Mouse (Mus musculus) forebrain, embryonic 15.5 days (tissue): ENCODE results near the gene Col23a1. TPM values are rescaled to one million over a fixed set of nuclear protein-coding genes. Genes with fewer than 3 reads are reported as not detected.
A peak's percentile ranks its signal among the peaks of the same experiment; 100 is the strongest.
"Not testable (repeated sequence)": the region's sequence is repeated elsewhere in the genome, so short reads cannot be mapped to it uniquely, and the experiment has no call there.

Experiments used
- ATAC-seq: fragments of 200-750 bp; cut with Nextera tagmentation; replicated peaks from 2 replicates; pipeline ENCODE4 v1.8.0; 2017; ENCODE audit warnings: mild to moderate bottlenecking, moderate TSS enrichment, moderate library complexity
- H3K27ac ChIP-seq: fragments of 300-500 bp; sonication (generic); replicated peaks from 2 replicates; pipeline ENCODE4 v1.5.1; 2015; ENCODE audit warnings: mild to moderate bottlenecking, inconsistent platforms
- H3K27me3 ChIP-seq: fragments of 300-500 bp; sonication (generic); 2 replicates; pipeline ENCODE4 v1.6.1; 2015; ENCODE audit warnings: inconsistent platforms
- H3K36me3 ChIP-seq: fragments of 300-500 bp; sonication (generic); 2 replicates; pipeline ENCODE4 v1.6.1; 2015; ENCODE audit warnings: mild to moderate bottlenecking, inconsistent platforms
- H3K4me1 ChIP-seq: fragments of 300-500 bp; sonication (generic); 2 replicates; pipeline ENCODE4 v1.6.1; 2015; ENCODE audit warnings: inconsistent platforms
- H3K4me2 ChIP-seq: fragments of 300-500 bp; sonication (generic); replicated peaks from 2 replicates; pipeline ENCODE4 v1.6.1; 2015; ENCODE audit warnings: mild to moderate bottlenecking, inconsistent platforms
- H3K4me3 ChIP-seq: fragments of 300-500 bp; sonication (generic); 2 replicates; pipeline ENCODE4 v1.5.1; 2015; ENCODE audit warnings: mild to moderate bottlenecking, inconsistent platforms
- H3K9ac ChIP-seq: fragments of 300-500 bp; sonication (generic); replicated peaks from 2 replicates; pipeline ENCODE4 v1.6.1; 2015; ENCODE audit warnings: mild to moderate bottlenecking, inconsistent platforms
- H3K9me3 ChIP-seq: fragments of 300-500 bp; sonication (generic); 2 replicates; pipeline ENCODE4 v1.6.1; 2016; ENCODE audit warnings: inconsistent platforms
- WGBS: fragments of 180-500 bp; shearing (Covaris S2); methylation state at CpG from one replicate; pipeline ENCODE4 v1.1.7; 2015; ENCODE audit warnings: mixed read lengths; 5-methylcytosine and 5-hydroxymethylcytosine counted together
- polyA plus RNA-seq: library from polyadenylated mRNA; unstranded; fragments of >200 nt; fragmentation: Nextera tagmentation; extraction: Ambion mirVana; gene quantifications from 2 replicates; pipeline ENCODE4 v1.2.1, GENCODE M21; 2015

Col23a1 gene
- polyA plus RNA-seq, 1 experiment from 2014 or later = 4.1 TPM

DNA sequence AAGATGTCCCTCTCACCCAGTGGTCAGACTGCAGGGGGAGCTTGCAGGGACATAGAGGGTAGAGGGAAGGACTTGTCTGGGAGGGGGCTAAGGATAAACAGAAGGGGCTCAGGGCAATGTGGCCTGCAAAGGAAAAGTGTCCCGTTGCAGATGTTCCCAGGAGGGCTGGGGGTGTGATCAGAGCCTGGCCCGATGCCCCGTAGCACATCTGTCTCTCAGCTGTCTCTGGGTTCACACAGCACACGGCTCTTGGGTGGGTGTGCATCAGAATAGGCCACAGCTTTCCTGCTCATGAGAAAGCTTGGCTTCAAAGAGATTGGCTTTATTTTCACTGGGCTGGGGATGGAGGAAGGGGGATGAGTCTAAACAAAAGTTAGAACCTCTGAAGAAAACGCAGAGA lies 62.1 kb downstream of the Col23a1 start:
- no peaks in the 10 kb centered on the region for H3K27me3 ChIP-seq
- H3K36me3 ChIP-seq = no peaks in the 10 kb centered on the region
- H3K4me1 ChIP-seq = no peaks in the 10 kb centered on the region
- H3K4me3 ChIP-seq = no peak overlapping the region
- 72% methylated on average over 5 of the region's 5 CpGs for WGBS
- no peak for ATAC-seq
- H3K27ac ChIP-seq = no peak overlapping the region
- no peak overlapping the region for H3K4me2 ChIP-seq
- no peaks in the 10 kb centered on the region for H3K9me3 ChIP-seq
- H3K9ac ChIP-seq = no peak overlapping the region

DNA sequence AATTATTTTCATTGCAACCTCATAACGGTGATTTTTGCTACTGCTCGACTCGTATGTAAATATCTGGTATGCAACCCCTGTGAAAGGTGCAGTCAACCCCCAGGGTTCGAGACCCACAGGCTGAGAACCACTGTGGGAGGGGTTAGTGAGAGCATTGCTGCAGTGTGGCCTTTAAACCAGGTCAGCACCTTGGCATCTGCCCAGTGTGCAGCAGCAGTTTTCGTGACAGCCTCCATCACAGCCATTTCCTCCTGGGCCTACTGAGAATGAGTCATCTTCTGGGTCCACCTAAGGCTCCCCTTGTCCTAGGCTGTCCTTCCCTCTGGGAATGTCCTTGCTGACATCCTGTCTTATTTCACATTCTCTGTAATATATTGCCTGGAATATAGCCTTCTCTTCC lies 64.0 kb downstream of the Col23a1 start:
- no peak overlapping the region for H3K4me3 ChIP-seq
- no peak overlapping the region for H3K4me2 ChIP-seq
- no peak overlapping the region for H3K9ac ChIP-seq
- no peaks in the 10 kb centered on the region for H3K4me1 ChIP-seq
- H3K27ac ChIP-seq = no peak overlapping the region
- ATAC-seq = no peak
- H3K27me3 ChIP-seq = no peaks in the 10 kb centered on the region
- H3K36me3 ChIP-seq = no peaks in the 10 kb centered on the region
- no peaks in the 10 kb centered on the region for H3K9me3 ChIP-seq
- WGBS = 78% methylated on average over 5 of the region's 5 CpGs

DNA sequence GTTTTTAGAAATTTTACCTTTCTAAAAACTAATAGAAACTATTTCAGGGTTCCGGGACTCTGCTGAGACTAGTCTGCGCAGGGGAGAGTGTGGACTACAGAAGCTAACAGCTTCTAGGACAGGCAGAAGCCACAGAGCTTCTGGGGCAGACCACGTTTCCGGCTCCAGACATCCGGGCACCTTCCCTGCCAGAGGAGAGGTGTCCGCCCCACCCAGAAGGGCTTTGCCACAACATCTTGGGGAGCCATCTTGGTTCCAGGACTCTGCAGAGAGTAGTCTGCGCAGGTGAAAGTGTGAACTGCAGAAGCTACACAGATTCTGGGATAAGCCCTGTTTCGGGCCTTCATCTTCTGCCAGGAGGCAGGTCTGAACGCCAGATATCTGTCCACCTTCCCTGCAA lies 69.3 kb downstream of the Col23a1 start:
- 93% methylated on average over 9 of the region's 9 CpGs for WGBS
- H3K27me3 ChIP-seq, H3K36me3 ChIP-seq, H3K9ac ChIP-seq, H3K9me3 ChIP-seq, H3K4me2 ChIP-seq, H3K4me1 ChIP-seq, ATAC-seq, H3K27ac ChIP-seq, H3K4me3 ChIP-seq: not testable (repeated sequence)

DNA sequence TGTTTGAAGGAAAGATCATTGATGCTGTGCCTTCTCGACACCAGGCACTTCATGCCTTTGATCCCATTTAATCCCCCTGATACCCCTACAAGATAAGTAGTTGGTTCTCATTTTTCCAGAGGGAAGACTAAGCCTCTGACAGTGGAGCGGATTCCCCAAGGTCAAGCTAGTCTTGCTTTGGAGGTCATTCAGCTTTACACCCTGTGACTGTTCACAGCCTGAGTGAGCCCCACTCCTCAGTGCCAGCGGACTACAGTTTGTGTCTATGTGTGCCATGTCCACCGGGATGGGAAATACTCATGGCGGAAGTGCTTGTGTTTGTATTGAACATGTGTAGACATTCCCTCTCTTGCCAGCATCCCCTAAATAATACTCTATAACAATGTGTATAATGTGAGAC lies 74.6 kb downstream of the Col23a1 start:
- no peaks in the 10 kb centered on the region for H3K36me3 ChIP-seq
- no peak overlapping the region for H3K9ac ChIP-seq
- H3K27me3 ChIP-seq = no peaks in the 10 kb centered on the region
- H3K9me3 ChIP-seq = no peaks in the 10 kb centered on the region
- H3K4me2 ChIP-seq = no peak overlapping the region
- H3K4me3 ChIP-seq = no peak overlapping the region
- no peak overlapping the region for H3K27ac ChIP-seq
- 86% methylated on average over 5 of the region's 5 CpGs for WGBS
- no peaks in the 10 kb centered on the region for H3K4me1 ChIP-seq
- no peak for ATAC-seq

DNA sequence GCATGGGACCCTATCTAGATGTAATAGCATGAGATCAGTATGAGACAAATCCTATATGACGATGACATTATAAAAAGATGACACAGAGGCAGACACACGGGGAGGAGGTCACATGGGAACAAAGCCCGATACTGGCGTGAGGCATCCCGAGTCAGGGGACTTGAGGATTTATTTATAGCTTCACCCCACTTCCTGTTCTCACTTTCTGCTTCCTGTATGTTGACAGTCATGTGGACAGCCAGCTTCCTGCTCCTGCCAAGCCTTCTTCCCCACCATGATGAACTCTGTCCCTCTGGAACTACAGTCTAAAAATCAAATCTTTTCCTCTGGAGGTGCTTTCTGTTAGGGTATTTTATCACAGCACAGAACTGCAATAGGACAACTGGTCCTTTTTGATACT lies 77.6 kb downstream of the Col23a1 start:
- Histone ChIP-seq H3K27ac (no peak overlapping the region), H3K9ac (no peak overlapping the region), H3K4me2 (no peak overlapping the region), H3K4me3 (no peak overlapping the region), H3K4me1 (no peaks in the 10 kb centered on the region), H3K9me3 (no peaks in the 10 kb centered on the region), H3K27me3 (no peaks in the 10 kb centered on the region), H3K36me3 (no peaks in the 10 kb centered on the region)
- ATAC-seq = no peak
- 90% methylated on average over 5 of the region's 5 CpGs for WGBS

DNA sequence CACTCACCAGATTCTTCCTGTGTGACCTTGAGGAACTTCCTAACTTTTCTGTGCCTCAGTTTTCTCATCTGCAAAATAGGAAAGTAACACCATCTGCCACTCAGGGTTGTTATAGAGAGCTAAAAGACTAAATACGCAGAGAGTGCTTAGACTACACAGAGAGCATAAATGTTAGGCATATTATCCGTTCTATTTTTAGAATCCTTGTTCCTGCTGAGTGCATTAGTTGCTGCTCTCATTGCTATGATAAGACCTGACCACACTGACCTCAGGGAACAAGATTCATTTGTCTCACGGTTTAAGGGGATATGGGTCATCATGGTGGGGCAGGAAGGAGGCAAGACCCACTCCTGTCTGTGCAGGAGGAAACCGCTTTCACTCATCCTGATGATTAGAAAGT lies 80.6 kb downstream of the Col23a1 start:
- 80% methylated on average over 4 of the region's 4 CpGs for WGBS
- Histone ChIP-seq H3K9ac (no peak overlapping the region), H3K4me2 (no peak overlapping the region), H3K36me3 (no peaks in the 10 kb centered on the region), H3K4me3 (no peak overlapping the region), H3K27ac (no peak overlapping the region), H3K27me3 (no peaks in the 10 kb centered on the region), H3K4me1 (no peaks in the 10 kb centered on the region), H3K9me3 (no peaks in the 10 kb centered on the region)
- no peak for ATAC-seq

DNA sequence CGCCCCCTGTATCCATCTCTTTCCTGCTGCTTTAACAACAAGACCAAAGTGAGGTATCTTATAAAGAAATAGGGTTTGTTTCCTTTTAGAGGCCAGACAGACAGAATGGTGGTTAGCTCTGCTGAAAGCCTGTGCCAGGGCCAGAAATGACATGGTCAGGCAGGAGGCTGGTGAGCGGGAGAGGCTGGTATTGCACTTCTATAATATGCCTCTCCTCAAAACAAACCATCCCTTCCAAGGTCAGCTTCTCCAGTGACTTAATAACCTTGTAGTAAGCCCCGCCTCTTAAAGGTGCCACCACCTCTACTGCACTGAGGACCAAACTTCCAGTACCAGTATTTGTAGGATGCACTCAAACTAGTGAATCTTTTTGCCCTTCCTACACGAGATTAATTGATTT lies 81.6 kb downstream of the Col23a1 start:
- Histone ChIP-seq H3K36me3 (no peaks in the 10 kb centered on the region), H3K27ac (no peak overlapping the region), H3K4me1 (no peaks in the 10 kb centered on the region), H3K9me3 (no peaks in the 10 kb centered on the region), H3K4me3 (no peak overlapping the region), H3K4me2 (no peak overlapping the region), H3K27me3 (no peaks in the 10 kb centered on the region), H3K9ac (no peak overlapping the region)
- WGBS = 68% methylated on average over 4 of the region's 4 CpGs
- no peak for ATAC-seq

DNA sequence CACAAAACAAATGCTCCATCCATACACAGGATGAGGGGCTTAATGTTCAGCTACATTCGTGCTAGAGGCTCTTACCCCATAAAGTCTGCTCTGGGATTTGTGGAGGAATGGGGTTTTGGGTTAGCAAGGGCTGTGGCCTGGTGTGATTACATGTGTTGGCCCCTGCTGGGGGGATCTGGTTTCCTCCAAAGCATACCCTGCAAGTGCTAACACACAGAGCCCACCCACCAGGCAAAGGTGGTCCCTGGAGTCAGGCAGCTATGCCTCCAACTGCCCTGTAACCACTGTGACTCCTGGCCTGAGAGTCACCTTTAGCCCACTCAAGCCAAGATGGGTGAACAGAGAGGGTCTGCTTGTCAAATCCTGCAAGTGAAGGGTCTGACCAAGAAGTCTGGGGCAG lies 82.2 kb downstream of the Col23a1 start:
- no peak overlapping the region for H3K27ac ChIP-seq
- H3K4me1 ChIP-seq = no peaks in the 10 kb centered on the region
- H3K27me3 ChIP-seq = no peaks in the 10 kb centered on the region
- no peak overlapping the region for H3K4me2 ChIP-seq
- no peak overlapping the region for H3K4me3 ChIP-seq
- ATAC-seq = no peak
- WGBS = 66% methylated on average over 1 of the region's 1 CpGs
- H3K9ac ChIP-seq = no peak overlapping the region
- H3K9me3 ChIP-seq = no peaks in the 10 kb centered on the region
- no peaks in the 10 kb centered on the region for H3K36me3 ChIP-seq

DNA sequence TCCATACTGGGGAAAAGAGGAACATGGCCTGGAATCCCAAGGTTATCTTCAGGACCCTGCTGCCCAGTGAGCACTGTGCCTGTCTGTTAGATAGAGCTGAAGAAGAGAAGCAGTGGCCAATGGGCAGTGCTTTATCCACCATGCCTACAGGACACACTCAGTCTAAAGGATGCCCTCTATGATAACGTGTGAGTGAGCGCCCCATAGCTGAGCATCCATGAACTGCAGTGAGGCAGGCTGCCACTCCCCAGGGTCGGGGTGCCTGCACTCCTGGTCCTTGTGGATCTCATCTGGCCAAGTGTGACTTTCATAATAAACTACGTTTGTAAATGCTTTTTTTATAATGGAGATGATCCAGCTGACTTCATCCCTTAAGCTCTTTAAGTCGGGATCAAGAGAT lies 87.5 kb downstream of the Col23a1 start:
- 58% methylated on average over 5 of the region's 5 CpGs for WGBS
- no peak overlapping the region for H3K4me2 ChIP-seq
- H3K4me1 ChIP-seq = no peaks in the 10 kb centered on the region
- no peak for ATAC-seq
- no peak overlapping the region for H3K4me3 ChIP-seq
- no peaks in the 10 kb centered on the region for H3K27me3 ChIP-seq
- no peak overlapping the region for H3K9ac ChIP-seq
- H3K27ac ChIP-seq = no peak overlapping the region
- no peaks in the 10 kb centered on the region for H3K36me3 ChIP-seq
- no peaks in the 10 kb centered on the region for H3K9me3 ChIP-seq

DNA sequence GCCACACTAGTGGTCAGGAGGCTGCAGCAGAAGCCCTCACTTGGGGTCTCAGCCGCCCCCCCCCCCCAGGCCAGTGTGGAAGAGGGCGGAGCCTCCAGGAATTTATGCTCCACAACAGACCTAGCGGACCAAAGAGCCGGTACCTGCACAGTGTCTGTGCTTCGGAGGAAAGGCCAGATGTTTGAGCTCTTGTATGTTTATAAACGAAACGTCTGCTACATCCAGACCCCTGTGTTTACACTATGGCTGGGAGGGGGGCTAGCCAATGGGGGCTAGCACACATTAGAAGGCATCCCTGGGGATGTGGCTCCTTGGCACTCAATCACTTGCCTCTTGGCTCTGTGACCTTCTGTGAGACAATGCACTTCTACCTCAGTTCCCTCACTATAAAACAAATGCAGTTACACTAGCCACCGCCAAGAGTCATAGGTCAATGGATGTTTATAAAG lies 99.2 kb downstream of the Col23a1 start:
- Histone ChIP-seq H3K4me3 (no peak overlapping the region), H3K36me3 (no peaks in the 10 kb centered on the region), H3K4me1 (peaks cover 14% of the 10 kb centered on the region; the same call in 1 of the 2 replicates), H3K4me2 (no peak overlapping the region), H3K9me3 (no peaks in the 10 kb centered on the region), H3K27ac (no peak overlapping the region), H3K27me3 (no peaks in the 10 kb centered on the region), H3K9ac (no peak overlapping the region)
- no peak for ATAC-seq
- 66% methylated on average over 8 of the region's 8 CpGs for WGBS

DNA sequence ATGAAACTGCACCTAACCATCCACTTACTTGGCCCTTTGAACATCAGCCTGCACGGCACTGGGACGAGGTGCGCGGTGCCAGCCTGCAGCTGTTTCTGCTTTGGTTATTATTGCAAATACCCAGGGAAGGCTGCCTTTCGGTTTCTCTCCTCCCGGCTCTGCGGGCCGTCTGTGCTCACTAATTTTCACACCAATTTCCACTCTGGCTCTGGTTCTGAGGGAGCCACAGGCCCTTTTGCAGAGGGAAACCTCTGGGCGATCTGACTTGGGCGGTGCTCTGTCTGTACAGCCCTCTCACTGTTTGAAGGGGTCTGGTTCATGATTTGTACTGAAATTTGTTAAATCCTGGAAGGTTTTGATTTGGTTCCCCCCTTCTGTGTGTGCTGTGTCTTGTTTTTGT lies 100.0 kb downstream of the Col23a1 start:
- Histone ChIP-seq H3K9me3 (no peaks in the 10 kb centered on the region), H3K36me3 (no peaks in the 10 kb centered on the region), H3K4me3 (no peak overlapping the region), H3K27ac (no peak overlapping the region), H3K9ac (no peak overlapping the region), H3K4me2 (no peak overlapping the region), H3K4me1 (peaks cover 14% of the 10 kb centered on the region; the same call in 1 of the 2 replicates), H3K27me3 (no peaks in the 10 kb centered on the region)
- no peak for ATAC-seq
- WGBS = 75% methylated on average over 10 of the region's 10 CpGs

DNA sequence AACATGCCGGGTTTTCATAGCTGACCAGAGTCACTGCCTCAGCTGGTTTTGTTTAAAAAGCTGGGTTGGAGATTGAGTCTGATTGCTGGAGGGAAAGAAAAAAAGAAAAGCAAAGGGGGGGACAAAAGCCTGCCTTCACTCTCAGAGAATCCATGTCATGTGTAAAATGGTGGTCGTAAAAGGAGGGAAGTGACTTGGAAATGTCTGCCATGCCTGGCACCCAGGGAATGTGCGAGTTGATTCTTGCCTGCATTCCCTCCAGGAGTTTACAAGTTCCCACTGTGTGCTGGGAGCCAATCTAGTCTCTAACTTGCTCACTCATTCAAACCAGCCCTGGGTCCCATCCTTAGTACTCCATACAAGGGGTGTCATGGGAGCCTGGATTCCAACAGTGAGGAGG lies 100.8 kb downstream of the Col23a1 start:
- H3K27me3 ChIP-seq = no peaks in the 10 kb centered on the region
- no peak overlapping the region for H3K9ac ChIP-seq
- no peak overlapping the region for H3K4me2 ChIP-seq
- H3K36me3 ChIP-seq = no peaks in the 10 kb centered on the region
- 70% methylated on average over 3 of the region's 3 CpGs for WGBS
- no peaks in the 10 kb centered on the region for H3K9me3 ChIP-seq
- no peak overlapping the region for H3K4me3 ChIP-seq
- ATAC-seq = no peak
- peaks cover 14% of the 10 kb centered on the region; the same call in 1 of the 2 replicates for H3K4me1 ChIP-seq
- no peak overlapping the region for H3K27ac ChIP-seq

DNA sequence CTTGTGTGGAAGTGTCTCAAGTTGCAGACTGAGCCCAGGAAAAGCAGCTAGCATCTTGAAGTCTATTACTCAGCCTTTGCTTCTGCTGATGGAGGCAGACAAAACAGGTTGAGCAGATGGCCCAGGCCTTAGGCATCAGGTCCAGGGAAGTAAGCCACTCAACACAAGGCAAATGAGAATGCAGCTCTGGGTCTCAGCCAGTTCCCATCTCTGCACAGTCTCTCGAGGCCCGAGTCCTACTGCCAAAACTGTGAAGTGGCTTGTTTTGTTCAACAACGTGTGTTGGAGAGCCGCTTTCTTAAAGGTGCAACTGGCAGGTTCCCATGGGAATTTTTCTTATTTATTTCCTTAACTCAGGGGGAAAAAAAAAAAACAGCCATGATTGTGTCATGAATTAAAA lies 101.8 kb downstream of the Col23a1 start:
- ATAC-seq = peak; percentile 79
- no peak overlapping the region for H3K4me3 ChIP-seq
- H3K27me3 ChIP-seq = no peaks in the 10 kb centered on the region
- H3K4me2 ChIP-seq = no peak overlapping the region
- no peaks in the 10 kb centered on the region for H3K9me3 ChIP-seq
- peaks cover 14% of the 10 kb centered on the region; the same call in 1 of the 2 replicates for H3K4me1 ChIP-seq
- 35% methylated on average over 4 of the region's 4 CpGs for WGBS
- peak overlapping the region; percentile 56 for H3K27ac ChIP-seq
- H3K9ac ChIP-seq = no peak overlapping the region
- no peaks in the 10 kb centered on the region for H3K36me3 ChIP-seq
